Mouse (Mus musculus) CH12.LX (cell line): Measurements from ENCODE around the gene Slc22a26. TPM values are rescaled to one million over a fixed set of nuclear protein-coding genes. Genes with fewer than 3 reads are reported as not detected.

ENCODE experiments used
- DNase-seq: peaks from one replicate; pipeline ENCODE4 v3.0.0-alpha.2; 2013; ENCODE audit errors: extremely low read depth
- H3K27ac ChIP-seq: 2 replicates; pipeline ENCODE4 v1.5.1; 2012; ENCODE audit warnings: low read depth, mild to moderate bottlenecking, control low read depth, moderate library complexity; ENCODE audit not compliant: insufficient read depth
- H3K27me3 ChIP-seq: replicated peaks from 2 replicates; pipeline ENCODE3; 2012; ENCODE audit warnings: inconsistent platforms
- H3K36me3 ChIP-seq, 2 experiments: replicated peaks in 1 of 2; 2 replicates each; pipeline versions ENCODE3 to v1.6.1; 2012; ENCODE audit warnings: inconsistent platforms in 1 of 2, low read length in 1 of 2, mild to moderate bottlenecking in 1 of 2, mixed read lengths in 1 of 2, moderate library complexity in 1 of 2; ENCODE audit not compliant: control insufficient read depth in 1 of 2, insufficient read depth in 1 of 2
- H3K4me1 ChIP-seq, 2 experiments: 2 replicates each; pipeline ENCODE4 v1.6.1; 2012; ENCODE audit warnings: inconsistent platforms in 1 of 2, moderate library complexity in 1 of 2; ENCODE audit not compliant: insufficient read depth in 2 of 2, control insufficient read depth in 1 of 2
- H3K4me2 ChIP-seq: 2 replicates; pipeline ENCODE4 v1.6.1; 2012; ENCODE audit warnings: low read depth, mild to moderate bottlenecking, control low read depth; ENCODE audit not compliant: poor library complexity, insufficient read depth, severe bottlenecking
- H3K4me3 ChIP-seq, 3 experiments: fragments of 150-350 bp in 1 of 3; sonication (generic) in 1 of 3; replicated peaks in 1 of 3; 2 replicates each; pipeline versions ENCODE3 to v1.5.1; 2011 to 2012; ENCODE audit warnings: low read depth in 2 of 3, low read length in 2 of 3, mild to moderate bottlenecking in 2 of 3, moderate library complexity in 2 of 3, control low read depth in 1 of 3, improper control_type of control experiment in 1 of 3, inconsistent platforms in 1 of 3, mixed read lengths in 1 of 3; ENCODE audit not compliant: poor library complexity in 1 of 3
- H3K79me2 ChIP-seq: replicated peaks from 2 replicates; pipeline ENCODE4 v1.6.1; 2012; ENCODE audit warnings: mild to moderate bottlenecking, moderate library complexity; ENCODE audit not compliant: control insufficient read depth, poor library complexity, insufficient read depth, severe bottlenecking; ENCODE audit errors: extremely low read depth
- H3K9ac ChIP-seq: 2 replicates; pipeline ENCODE4 v1.6.1; 2012; ENCODE audit warnings: low read depth, mild to moderate bottlenecking, control low read depth, moderate library complexity; ENCODE audit not compliant: insufficient read depth
- H3K9me3 ChIP-seq: replicated peaks from 2 replicates; pipeline ENCODE3; 2012; ENCODE audit warnings: low read length, inconsistent platforms, mixed read lengths
- BHLHE40 ChIP-seq: IDR thresholded peaks from 2 replicates; pipeline ENCODE4 v1.6.1; 2011; ENCODE audit warnings: mild to moderate bottlenecking, low read depth, low read length, improper control_type of control experiment
- ELF1 ChIP-seq: IDR thresholded peaks from 2 replicates; pipeline ENCODE4 v1.6.1; 2014; ENCODE audit warnings: low read depth, mild to moderate bottlenecking, inconsistent platforms, low read length, improper control_type of control experiment
- EP300 ChIP-seq: IDR thresholded peaks from 2 replicates; pipeline ENCODE4 v1.6.1; 2011; ENCODE audit warnings: low read length, improper control_type of control experiment
- ETS1 ChIP-seq: conservative IDR thresholded peaks from 2 replicates; pipeline ENCODE4 v1.6.1; 2012; ENCODE audit warnings: low read depth, mild to moderate bottlenecking, inconsistent platforms, low read length, improper control_type of control experiment, moderate library complexity
- GABPA ChIP-seq: IDR thresholded peaks from 2 replicates; pipeline ENCODE4 v1.6.1; 2012; ENCODE audit warnings: low read depth, low read length, improper control_type of control experiment, inconsistent platforms; ENCODE audit not compliant: insufficient replicate concordance
- IRF4 ChIP-seq: IDR thresholded peaks from 2 replicates; pipeline ENCODE4 v1.6.1; 2014; ENCODE audit warnings: low read depth, mild to moderate bottlenecking, inconsistent platforms, low read length, improper control_type of control experiment
- KAT2A ChIP-seq: IDR thresholded peaks from 2 replicates; pipeline ENCODE4 v1.6.1; 2012; ENCODE audit warnings: low read length, improper control_type of control experiment, inconsistent platforms; ENCODE audit not compliant: insufficient replicate concordance
- RCOR1 ChIP-seq: conservative IDR thresholded peaks from 2 replicates; pipeline ENCODE4 v1.6.1; 2012; ENCODE audit warnings: low read depth, mild to moderate bottlenecking, inconsistent platforms, low read length, improper control_type of control experiment
- SIN3A ChIP-seq: IDR thresholded peaks from 2 replicates; pipeline ENCODE4 v1.6.1; 2012; ENCODE audit warnings: low read length, improper control_type of control experiment, inconsistent platforms
- SMC3 ChIP-seq: IDR thresholded peaks from 2 replicates; pipeline ENCODE4 v1.6.1; 2011; ENCODE audit warnings: low read depth, low read length, improper control_type of control experiment
- TBP ChIP-seq: conservative IDR thresholded peaks from 2 replicates; pipeline ENCODE4 v1.6.1; 2011; ENCODE audit warnings: low read depth, low read length, improper control_type of control experiment
- UBTF ChIP-seq: IDR thresholded peaks from 2 replicates; pipeline ENCODE4 v1.6.1; 2012; ENCODE audit warnings: low read depth, mild to moderate bottlenecking, inconsistent platforms, low read length, improper control_type of control experiment, moderate library complexity
- USF1 ChIP-seq: IDR thresholded peaks from 2 replicates; pipeline ENCODE4 v1.6.1; 2014; ENCODE audit warnings: low read depth, mild to moderate bottlenecking, inconsistent platforms, low read length, improper control_type of control experiment
- ZC3H11A ChIP-seq: IDR thresholded peaks from 2 replicates; pipeline ENCODE4 v1.6.1; 2012; ENCODE audit warnings: low read depth, mild to moderate bottlenecking, inconsistent platforms, low read length, improper control_type of control experiment
- ZMIZ1 ChIP-seq: IDR thresholded peaks from 2 replicates; pipeline ENCODE4 v1.6.1; 2012; ENCODE audit warnings: low read depth, mild to moderate bottlenecking, inconsistent platforms, low read length, improper control_type of control experiment
- ZNF384 ChIP-seq: IDR thresholded peaks from 2 replicates; pipeline ENCODE4 v1.6.1; 2012; ENCODE audit warnings: low read depth, low read length, improper control_type of control experiment, inconsistent platforms
- dilution Hi-C: fragments of 300-500 bp; cut with MboI; formaldehyde crosslinking; loops from 2 replicates; pipeline ENCODE4 v1.14.3; 2020; ENCODE audit warnings: low sequenced_read_pairs; ENCODE audit not compliant: extremely low pct_unique_long_range_greater_than_20kb, extremely low pct_ligation_motif_present
- in situ Hi-C: fragments of 300-500 bp; cut with MboI; formaldehyde crosslinking; loops from 3 replicates; pipeline ENCODE4 v1.14.3; 2019; ENCODE audit warnings: low sequenced_read_pairs, low pct_ligation_motif_present, low pct_unique_long_range_greater_than_20kb, mixed read lengths
- polyA plus RNA-seq: library from polyadenylated mRNA; unstranded; fragments of >175 nt; gene quantifications from 2 replicates; pipeline ENCODE4 v1.2.1, GENCODE M21; 2012; ENCODE audit warnings: low read depth; ENCODE audit not compliant: insufficient read length
- total RNA-seq, 2 experiments: library from RNA; depleted of rRNA; stranded (reverse); fragments of 300-350 nt in 1 of 2; fragments of >200 nt in 1 of 2; gene quantifications; 2 replicates each; pipeline ENCODE4 v1.2.3; 2012 to 2014

Slc22a26 gene
- total RNA-seq (2012; rRNA removed) (not detected in 2 replicates), total RNA-seq (2014; rRNA removed) (not detected in 2 replicates), polyA plus RNA-seq (not detected in 2 replicates)

GRCm38 (mm10) chr19:7802571-7802970, at the start of gene Slc22a26:
Gene Slc22a26, minus strand, starts transcription at chr19:7802667.
- H3K9ac ChIP-seq, result no peak within 1 kb of the TSS
- H3K4me2 ChIP-seq, result no peak within 1 kb of the TSS
- H3K27me3 ChIP-seq, result no peaks in the 10 kb centered on the region
- no peak for TF ChIP-seq ZC3H11A
- no peak for TF ChIP-seq GABPA
- no peak for TF ChIP-seq USF1
- no peak for TF ChIP-seq EP300
- no peak for TF ChIP-seq ZNF384
- TF ChIP-seq SMC3, result no peak
- TF ChIP-seq TBP, result no peak
- no peak for TF ChIP-seq RCOR1
- TF ChIP-seq ELF1, result no peak
- dilution Hi-C loops (no loop called here), in situ Hi-C loops (no loop called here)
- no peak for DNase-seq
- H3K79me2 ChIP-seq, result no peaks in the 10 kb centered on the region
- H3K36me3 ChIP-seq, result no peaks in the 10 kb centered on the region
- no peak within 1 kb of the TSS for H3K27ac ChIP-seq
- H3K4me3 ChIP-seq, result no peak within 1 kb of the TSS
- no peaks in the 10 kb centered on the region for H3K9me3 ChIP-seq
- H3K4me1 ChIP-seq, result no peaks in the 10 kb centered on the region

GRCm38 (mm10) chr19:7829851-7830250, 27.4 kb upstream of the Slc22a26 start:
- TF ChIP-seq KAT2A (no peak), UBTF (no peak), SMC3 (no peak), SIN3A (no peak), ZMIZ1 (no peak), ETS1 (no peak), BHLHE40 (no peak), IRF4 (no peak)
- no peak overlapping the region for H3K4me3 ChIP-seq
- H3K4me2 ChIP-seq, result no peak overlapping the region
- no peaks in the 10 kb centered on the region for H3K9me3 ChIP-seq
- no peaks in the 10 kb centered on the region for H3K27me3 ChIP-seq
- H3K79me2 ChIP-seq, result no peaks in the 10 kb centered on the region
- no peak for DNase-seq
- in situ Hi-C loops, result no loop called here
- dilution Hi-C loops, result no loop called here
- H3K27ac ChIP-seq, result no peak overlapping the region
- H3K4me1 ChIP-seq, result no peaks in the 10 kb centered on the region
- no peaks in the 10 kb centered on the region for H3K36me3 ChIP-seq
- H3K9ac ChIP-seq, result no peak overlapping the region
